Mouse (Mus musculus): Measurements from ENCODE around the gene Suz12. TPM values are rescaled to one million over a fixed set of nuclear protein-coding genes. Genes with fewer than 3 reads are reported as not detected.
"Not testable (repeated sequence)": the region's sequence is repeated elsewhere in the genome, so short reads cannot be mapped to it uniquely, and the experiment has no call there.

The Suz12 gene
- polyA plus RNA-seq, 1 experiment from 2014 or later = 9.3 TPM

DNA sequence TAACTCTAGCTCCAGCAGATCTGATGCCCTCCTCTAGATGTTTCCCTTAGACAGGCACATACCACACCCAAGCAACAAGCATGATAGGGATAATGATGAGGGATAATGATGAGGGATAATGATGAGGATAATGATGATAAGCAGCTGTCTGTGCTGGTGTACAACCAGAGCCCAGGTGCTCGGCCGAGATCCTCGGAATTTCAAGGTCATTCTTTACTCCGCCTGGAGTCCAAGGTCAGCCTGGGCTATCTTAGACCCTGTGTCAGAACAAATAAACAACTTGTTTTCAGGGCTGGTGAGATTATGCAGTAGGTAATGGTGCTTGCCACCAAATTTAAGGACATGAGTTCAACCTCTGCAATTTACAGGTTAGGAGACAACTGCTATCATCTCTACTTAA lies 6.0 kb upstream of the Suz12 start:
- Histone ChIP-seq H3K36me3 (ENCODE audit: control insufficient read depth, insufficient read depth, low read length) (no peaks in the 10 kb centered on the region), H3K9me3 (ENCODE audit: control insufficient read depth, low read length) (no peaks in the 10 kb centered on the region), H3K4me1 (ENCODE audit: control insufficient read depth, insufficient read depth, low read depth, low read length) (no peaks in the 10 kb centered on the region), H3K4me3 (ENCODE audit: low read length) (no peak overlapping the region), H3K27ac (ENCODE audit: low read depth, low read length) (no peak overlapping the region), H3K9ac (ENCODE audit: low read depth, low read length) (no peak overlapping the region), H3K4me2 (ENCODE audit: low read length) (no peak overlapping the region), H3K27me3 (replicated peaks; ENCODE audit: control insufficient read depth, insufficient read depth, low read length) (no peaks in the 10 kb centered on the region)
- ATAC-seq = no peak
- 93% methylated on average over 4 of the region's 4 CpGs for WGBS

- Histone ChIP-seq H3K27ac (ENCODE audit: low read depth, low read length) (no peak overlapping the region), H3K27me3 (replicated peaks; ENCODE audit: control insufficient read depth, insufficient read depth, low read length) (no peaks in the 10 kb centered on the region), H3K9ac (ENCODE audit: low read depth, low read length) (no peak overlapping the region), H3K9me3 (ENCODE audit: control insufficient read depth, low read length) (no peaks in the 10 kb centered on the region), H3K36me3 (ENCODE audit: control insufficient read depth, insufficient read depth, low read length) (no peaks in the 10 kb centered on the region), H3K4me2 (ENCODE audit: low read length) (no peak overlapping the region), H3K4me1 (ENCODE audit: control insufficient read depth, insufficient read depth, low read depth, low read length) (no peaks in the 10 kb centered on the region), H3K4me3 (ENCODE audit: low read length) (no peak overlapping the region)
- ATAC-seq = no peak
- 88% methylated on average over 3 of the region's 3 CpGs for WGBS
Measured at GRCm38 (mm10) chr11:79987896-79988295, 5.0 kb upstream of the Suz12 start.

- no peak for ATAC-seq
Measured at GRCm38 (mm10) chr11:79990120-79990519, 2.8 kb upstream of the Suz12 start.

GRCm38 (mm10) chr11:79991600-79991999 lies 1.3 kb upstream of the Suz12 start:
- H3K27me3 ChIP-seq (replicated peaks; ENCODE audit: control insufficient read depth, insufficient read depth, low read length) = no peaks in the 10 kb centered on the region
- no peak overlapping the region for H3K9ac ChIP-seq (ENCODE audit: low read depth, low read length)
- H3K4me3 ChIP-seq (ENCODE audit: low read length) = no peak overlapping the region
- H3K4me2 ChIP-seq (ENCODE audit: low read length) = no peak overlapping the region
- no peaks in the 10 kb centered on the region; the same call in 1 of the 2 replicates for H3K4me1 ChIP-seq (ENCODE audit: control insufficient read depth, insufficient read depth, low read depth, low read length)
- no peaks in the 10 kb centered on the region for H3K36me3 ChIP-seq (ENCODE audit: control insufficient read depth, insufficient read depth, low read length)
- WGBS = 96% methylated on average over 5 of the region's 5 CpGs
- ATAC-seq = no peak
- no peak overlapping the region for H3K27ac ChIP-seq (ENCODE audit: low read depth, low read length)
- no peaks in the 10 kb centered on the region for H3K9me3 ChIP-seq (ENCODE audit: control insufficient read depth, low read length)

More at GRCm38 (mm10) chr11:79990120-79990519, 2.8 kb upstream of the Suz12 start:
- Histone ChIP-seq H3K4me2 (ENCODE audit: low read length) (no peak overlapping the region), H3K9me3 (ENCODE audit: control insufficient read depth, low read length) (no peaks in the 10 kb centered on the region), H3K27ac (ENCODE audit: low read depth, low read length) (no peak overlapping the region), H3K36me3 (ENCODE audit: control insufficient read depth, insufficient read depth, low read length) (no peaks in the 10 kb centered on the region), H3K4me3 (ENCODE audit: low read length) (no peak overlapping the region), H3K9ac (ENCODE audit: low read depth, low read length) (no peak overlapping the region), H3K4me1 (ENCODE audit: control insufficient read depth, insufficient read depth, low read depth, low read length) (no peaks in the 10 kb centered on the region; the same call in 1 of the 2 replicates), H3K27me3 (replicated peaks; ENCODE audit: control insufficient read depth, insufficient read depth, low read length) (no peaks in the 10 kb centered on the region)
- 99% methylated on average over 2 of the region's 2 CpGs for WGBS

DNA sequence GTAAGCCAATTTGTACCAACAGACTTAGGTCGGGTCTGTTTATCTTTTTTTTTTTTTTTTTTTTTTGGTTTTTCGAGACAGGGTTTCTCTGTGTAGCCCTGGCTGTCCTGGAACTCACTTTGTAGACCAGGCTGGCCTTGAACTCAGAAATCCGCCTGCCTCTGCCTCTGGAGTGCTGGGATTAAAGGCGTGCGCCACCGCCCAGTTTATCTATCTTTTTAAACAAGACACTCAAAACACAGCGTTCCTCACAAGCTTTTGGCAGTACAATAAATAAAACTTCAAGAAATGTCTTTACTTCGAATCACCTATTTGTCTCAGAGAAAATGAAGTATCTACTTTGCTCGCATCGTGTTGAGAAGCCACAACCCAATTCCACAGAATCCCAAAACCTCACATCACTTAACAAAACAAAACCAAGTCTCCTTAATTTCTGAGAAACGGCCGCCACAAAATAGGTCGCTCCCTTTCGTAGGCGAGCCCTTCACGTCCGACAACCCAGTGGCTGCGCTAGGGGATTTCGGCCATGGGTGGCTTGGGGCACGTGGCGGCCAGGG lies 793 bp upstream of the Suz12 start:
- H3K9me3 ChIP-seq (ENCODE audit: control insufficient read depth, low read length) = no peaks in the 10 kb centered on the region
- H3K4me2 ChIP-seq (ENCODE audit: low read length) = peak overlapping the region; percentile 62
- WGBS = 30% methylated on average over 20 of the region's 21 CpGs
- H3K27ac ChIP-seq (ENCODE audit: low read depth, low read length) = peak overlapping the region; percentile 83
- no peaks in the 10 kb centered on the region for H3K36me3 ChIP-seq (ENCODE audit: control insufficient read depth, insufficient read depth, low read length)
- no peak for ATAC-seq
- H3K4me1 ChIP-seq (ENCODE audit: control insufficient read depth, insufficient read depth, low read depth, low read length) = no peaks in the 10 kb centered on the region; the same call in 1 of the 2 replicates
- H3K27me3 ChIP-seq (replicated peaks; ENCODE audit: control insufficient read depth, insufficient read depth, low read length) = no peaks in the 10 kb centered on the region
- peak overlapping the region; percentile 79 for H3K9ac ChIP-seq (ENCODE audit: low read depth, low read length)
- peak overlapping the region; percentile 86 for H3K4me3 ChIP-seq (ENCODE audit: low read length)

DNA sequence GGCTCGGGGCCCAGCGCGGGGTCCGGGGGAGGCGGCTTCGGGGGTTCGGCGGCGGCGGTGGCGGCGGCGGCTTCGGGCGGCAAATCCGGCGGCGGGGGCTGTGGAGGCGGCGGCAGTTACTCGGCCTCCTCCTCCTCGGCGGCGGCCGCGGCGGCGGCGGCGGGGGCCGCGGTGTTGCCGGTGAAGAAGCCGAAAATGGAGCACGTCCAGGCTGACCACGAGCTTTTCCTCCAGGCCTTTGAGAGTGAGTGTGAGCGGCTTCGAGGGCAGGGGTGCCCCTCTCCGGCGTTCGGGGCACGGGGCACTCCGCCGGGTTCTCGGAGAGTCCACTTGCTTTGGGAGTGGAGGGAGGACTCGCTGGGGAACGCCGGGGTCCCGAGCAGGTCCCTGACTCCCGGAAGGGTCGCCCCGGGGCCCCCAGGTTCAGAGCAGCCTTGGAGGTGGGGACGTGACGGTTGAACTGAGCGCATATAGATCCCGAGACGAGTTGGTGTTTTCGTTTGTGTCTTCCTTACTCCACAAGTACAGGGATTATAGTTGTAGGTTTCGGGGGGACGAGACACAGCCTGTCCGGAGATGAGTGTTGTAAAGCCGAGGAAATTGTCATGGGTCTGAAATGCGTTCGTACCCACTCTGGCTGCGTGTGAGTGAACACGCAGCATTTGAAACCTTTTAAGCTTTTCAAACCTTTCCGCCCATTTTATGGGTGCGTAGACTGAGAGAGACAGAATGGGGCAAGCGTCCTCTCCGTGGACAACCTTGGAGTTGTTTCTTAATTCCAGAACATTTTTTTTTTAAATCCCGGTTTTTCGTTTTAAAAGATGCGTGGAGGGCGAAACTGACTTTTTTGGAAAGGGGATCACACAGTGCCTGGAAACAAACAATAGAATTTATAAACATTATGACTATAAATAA lies 707 bp downstream of the Suz12 start:
- no peaks in the 10 kb centered on the region for H3K27me3 ChIP-seq (replicated peaks; ENCODE audit: control insufficient read depth, insufficient read depth, low read length)
- H3K36me3 ChIP-seq (ENCODE audit: control insufficient read depth, insufficient read depth, low read length) = no peaks in the 10 kb centered on the region
- under 1% methylated on average over 56 of the region's 74 CpGs for WGBS
- peak overlapping the region; percentile 86 for H3K4me3 ChIP-seq (ENCODE audit: low read length)
- H3K9ac ChIP-seq (ENCODE audit: low read depth, low read length) = peak overlapping the region; percentile 90
- no peaks in the 10 kb centered on the region for H3K9me3 ChIP-seq (ENCODE audit: control insufficient read depth, low read length)
- H3K4me2 ChIP-seq (ENCODE audit: low read length) = peak overlapping the region; percentile 80
- H3K4me1 ChIP-seq (ENCODE audit: control insufficient read depth, insufficient read depth, low read depth, low read length) = no peaks in the 10 kb centered on the region; the same call in 1 of the 2 replicates
- H3K27ac ChIP-seq (ENCODE audit: low read depth, low read length) = peak overlapping the region; percentile 99
- ATAC-seq = peak; percentile 63

DNA sequence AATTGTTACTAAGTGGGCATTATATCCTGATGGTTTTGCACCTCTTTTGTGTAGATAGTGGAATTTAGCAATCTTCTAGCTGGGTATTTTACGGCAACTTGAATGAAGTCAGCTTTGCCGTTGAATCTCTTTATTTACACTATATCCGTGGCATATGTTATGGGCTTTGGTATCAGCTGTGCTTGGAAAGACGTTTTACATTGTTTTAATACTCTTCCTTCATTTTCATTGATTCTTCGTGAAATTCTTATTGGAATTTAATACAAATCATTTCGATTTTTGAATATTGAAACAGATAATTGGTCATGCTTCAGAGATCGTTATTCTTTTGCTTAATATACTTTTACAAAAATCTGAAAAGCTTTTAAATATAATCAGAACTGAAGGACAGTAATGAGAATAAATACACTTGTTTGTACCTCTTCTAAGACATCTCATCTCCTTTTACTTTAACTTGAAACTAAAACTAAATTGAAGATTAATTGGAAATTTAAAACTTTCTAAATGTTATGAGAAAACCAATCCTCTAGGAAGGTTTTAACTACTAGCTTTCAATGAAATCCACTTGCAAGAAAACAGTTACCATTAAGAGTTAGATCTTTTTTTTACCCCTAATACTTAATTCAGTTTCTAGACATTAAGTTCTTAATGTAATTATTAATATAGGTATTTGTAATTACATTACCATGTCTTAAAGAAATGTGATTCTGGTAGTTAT lies 1.5 kb downstream of the Suz12 start:
- WGBS = 5% methylated on average over 7 of the region's 7 CpGs
- H3K27ac ChIP-seq (ENCODE audit: low read depth, low read length) = no peak overlapping the region
- H3K4me1 ChIP-seq (ENCODE audit: control insufficient read depth, insufficient read depth, low read depth, low read length) = no peaks in the 10 kb centered on the region; the same call in 1 of the 2 replicates
- peak overlapping the region; percentile 86 for H3K4me3 ChIP-seq (ENCODE audit: low read length)
- peak overlapping the region; percentile 80 for H3K4me2 ChIP-seq (ENCODE audit: low read length)
- no peak for ATAC-seq
- peak overlapping the region; percentile 90 for H3K9ac ChIP-seq (ENCODE audit: low read depth, low read length)
- H3K27me3 ChIP-seq (replicated peaks; ENCODE audit: control insufficient read depth, insufficient read depth, low read length) = no peaks in the 10 kb centered on the region
- H3K36me3 ChIP-seq (ENCODE audit: control insufficient read depth, insufficient read depth, low read length) = no peaks in the 10 kb centered on the region
- no peaks in the 10 kb centered on the region for H3K9me3 ChIP-seq (ENCODE audit: control insufficient read depth, low read length)

GRCm38 (mm10) chr11:80016533-80016932 lies 23.6 kb downstream of the Suz12 start:
- H3K4me3 ChIP-seq (ENCODE audit: low read length); H3K27ac ChIP-seq (ENCODE audit: low read depth, low read length); H3K9me3 ChIP-seq (ENCODE audit: control insufficient read depth, low read length); H3K27me3 ChIP-seq (replicated peaks; ENCODE audit: control insufficient read depth, insufficient read depth, low read length); H3K4me2 ChIP-seq (ENCODE audit: low read length); H3K9ac ChIP-seq (ENCODE audit: low read depth, low read length); H3K4me1 ChIP-seq (ENCODE audit: control insufficient read depth, insufficient read depth, low read depth, low read length); ATAC-seq: not testable (repeated sequence)
- WGBS = 98% methylated on average over 3 of the region's 5 CpGs
- H3K36me3 ChIP-seq (ENCODE audit: control insufficient read depth, insufficient read depth, low read length) = peaks cover 18% of the 10 kb centered on the region

DNA sequence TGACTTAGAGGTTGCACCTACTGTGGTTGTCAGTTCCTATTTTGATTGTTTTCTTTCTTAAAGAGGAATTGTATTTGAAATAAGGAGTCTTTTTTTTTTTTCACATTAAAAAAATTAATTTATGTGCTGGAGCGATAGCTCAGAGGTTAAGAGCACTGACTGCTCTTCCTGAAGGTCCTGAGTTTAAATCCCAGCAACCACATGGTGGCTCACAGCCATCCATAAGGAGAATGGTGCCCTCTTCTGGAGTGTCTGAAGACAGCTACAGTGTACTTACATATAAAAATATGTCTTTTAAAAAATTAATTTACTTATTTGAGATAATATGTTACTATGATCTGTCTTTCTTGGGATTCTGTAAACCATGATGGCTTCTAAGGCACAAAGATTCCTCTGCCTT lies 26.9 kb downstream of the Suz12 start:
- 91% methylated on average over 1 of the region's 1 CpGs for WGBS
- H3K9ac ChIP-seq (ENCODE audit: low read depth, low read length) = no peak overlapping the region
- H3K9me3 ChIP-seq (ENCODE audit: control insufficient read depth, low read length) = no peaks in the 10 kb centered on the region
- H3K36me3 ChIP-seq (ENCODE audit: control insufficient read depth, insufficient read depth, low read length) = peaks cover 22% of the 10 kb centered on the region
- no peaks in the 10 kb centered on the region for H3K4me1 ChIP-seq (ENCODE audit: control insufficient read depth, insufficient read depth, low read depth, low read length)
- no peak overlapping the region for H3K27ac ChIP-seq (ENCODE audit: low read depth, low read length)
- no peak overlapping the region for H3K4me3 ChIP-seq (ENCODE audit: low read length)
- no peak for ATAC-seq
- no peak overlapping the region for H3K4me2 ChIP-seq (ENCODE audit: low read length)
- no peaks in the 10 kb centered on the region for H3K27me3 ChIP-seq (replicated peaks; ENCODE audit: control insufficient read depth, insufficient read depth, low read length)

Measured in hindbrain, embryonic 16.5 days (tissue).